Mouse (Mus musculus) C2C12 (cell line): ENCODE measurements around the gene Slc7a9. TPM values are rescaled to one million over a fixed set of nuclear protein-coding genes. Genes with fewer than 3 reads are reported as not detected.

Experiments used
- H3K27me3 ChIP-seq: one replicate; pipeline ENCODE4 v1.6.1; 2011; ENCODE audit not compliant: control insufficient read depth, insufficient read depth, insufficient read length
- H3K36me3 ChIP-seq: one replicate; pipeline ENCODE4 v1.6.1; 2011; ENCODE audit not compliant: control insufficient read depth, insufficient read depth
- H3K4me3 ChIP-seq: one replicate; pipeline ENCODE4 v1.5.1; 2011; ENCODE audit warnings: mild to moderate bottlenecking, control low read depth; ENCODE audit not compliant: poor library complexity, insufficient read depth, severe bottlenecking
- H3K79me2 ChIP-seq: one replicate; pipeline ENCODE4 v1.6.1; 2011; ENCODE audit not compliant: control insufficient read depth, insufficient read depth
- H3K79me3 ChIP-seq: one replicate; pipeline ENCODE4 v1.6.1; 2011; ENCODE audit warnings: low read depth, control low read depth
- H3ac ChIP-seq: one replicate; pipeline ENCODE3; 2011; ENCODE audit warnings: low read depth; ENCODE audit not compliant: control insufficient read depth, insufficient read length
- CEBPB ChIP-seq: IDR thresholded peaks from one replicate; pipeline ENCODE4 v1.6.1; 2011; ENCODE audit warnings: low read depth, mild to moderate bottlenecking, control low read depth, moderate library complexity
- CTCF ChIP-seq: IDR thresholded peaks from one replicate; pipeline ENCODE4 v1.5.1; 2011; ENCODE audit not compliant: control insufficient read depth, insufficient read depth, insufficient read length
- FOSL1 ChIP-seq: IDR thresholded peaks from one replicate; pipeline ENCODE4 v1.8.0; 2011; ENCODE audit warnings: mild to moderate bottlenecking, low read length; ENCODE audit not compliant: poor library complexity, insufficient read depth, severe bottlenecking
- MAX ChIP-seq: IDR thresholded peaks from one replicate; pipeline ENCODE4 v1.6.1; 2011; ENCODE audit warnings: mild to moderate bottlenecking, control low read depth
- MYOD1 ChIP-seq: IDR thresholded peaks from one replicate; pipeline ENCODE4 v1.6.1; 2011; ENCODE audit warnings: low read depth; ENCODE audit not compliant: control insufficient read depth, insufficient read length
- MYOG ChIP-seq: IDR thresholded peaks from one replicate; pipeline ENCODE4 v1.6.1; 2011; ENCODE audit not compliant: control insufficient read depth, insufficient read length; ENCODE audit errors: extremely low read depth
- USF1 ChIP-seq: IDR thresholded peaks from one replicate; pipeline ENCODE4 v1.6.1; 2011; ENCODE audit warnings: low read depth, mild to moderate bottlenecking, control low read depth, moderate library complexity
- long read RNA-seq, 2 experiments: library from polyadenylated mRNA; unstranded; transcript quantifications; one replicate each; pipeline ENCODE4 v2.0.0; 2019 to 2020
- polyA plus RNA-seq: library from polyadenylated mRNA; unstranded; fragments of >200 nt; fragmentation: generic; extraction: Trizol; gene quantifications from one replicate; pipeline ENCODE4 v1.2.1, GENCODE M21; 2012; ENCODE audit warnings: missing spikeins

Slc7a9 gene
- not detected for polyA plus RNA-seq
- long read RNA-seq, experiment 1, result 0 reads
- long read RNA-seq, experiment 2, result 0 reads

- Histone ChIP-seq H3K4me3 (no peak within 1 kb of the TSS), H3K36me3 (no peaks in the 10 kb centered on the region), H3K79me2 (no peaks in the 10 kb centered on the region), H3K27me3 (peaks cover 36% of the 10 kb centered on the region), H3K79me3 (no peaks in the 10 kb centered on the region), H3ac (no peak within 1 kb of the TSS)
- TF ChIP-seq USF1 (no peak), CEBPB (no peak), MAX (no peak), MYOG (no peak), CTCF (no peak), MYOD1 (no peak), FOSL1 (no peak)
Measured at GRCm38 (mm10) chr7:35447996-35448846, at the start of gene Slc7a9. TSS of gene Slc7a9 (plus strand) at chr7:35448796.

DNA sequence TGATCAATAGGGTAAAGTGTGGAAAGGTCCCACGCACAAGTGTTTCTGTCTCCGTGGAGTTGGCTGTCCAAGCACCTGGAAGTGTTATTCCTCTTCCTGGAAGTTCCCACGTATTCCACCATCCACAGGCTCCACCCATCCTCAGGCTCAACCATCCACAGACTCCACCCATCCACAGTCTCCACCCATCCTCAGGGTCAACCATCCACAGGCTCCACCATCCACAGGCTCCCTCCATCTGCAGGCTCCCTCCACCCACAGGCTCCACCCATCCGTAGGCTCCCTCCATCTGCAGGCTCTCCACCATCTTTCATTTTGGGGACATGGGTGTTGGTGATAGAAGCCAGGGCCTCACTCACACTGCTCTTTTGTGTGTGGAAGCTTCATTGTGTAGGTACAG lies 47.4 kb upstream of the Slc7a9 start:
- Histone ChIP-seq H3K4me3 (no peak overlapping the region), H3K79me2 (peaks cover 13% of the 10 kb centered on the region), H3ac (no peak overlapping the region), H3K79me3 (peaks cover 2% of the 10 kb centered on the region), H3K36me3 (peaks cover 30% of the 10 kb centered on the region), H3K27me3 (no peaks in the 10 kb centered on the region)
- TF ChIP-seq MYOD1 (no peak), MYOG (no peak), MAX (no peak), CTCF (no peak), FOSL1 (no peak), CEBPB (no peak), USF1 (no peak)

DNA sequence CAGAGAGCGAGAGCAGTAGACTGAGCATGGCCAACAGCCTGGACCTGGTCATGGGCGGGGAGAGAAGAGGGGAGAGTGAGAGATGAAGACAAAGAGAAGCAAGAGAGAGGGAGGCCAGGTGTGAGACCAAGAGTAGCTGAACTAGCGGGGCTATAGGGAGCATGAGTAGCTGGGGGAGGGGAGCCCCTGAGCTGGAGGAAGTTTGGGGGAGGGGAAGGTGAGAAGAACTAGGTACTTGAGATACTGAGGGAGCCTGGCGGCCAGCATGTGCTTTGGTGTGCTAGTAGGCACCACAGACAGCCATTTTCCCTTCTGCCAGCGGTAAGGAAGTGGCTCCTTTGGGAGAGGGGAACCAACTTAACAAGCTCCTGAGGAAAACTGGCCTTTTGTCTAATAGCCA lies 33.4 kb upstream of the Slc7a9 start:
- no peaks in the 10 kb centered on the region for H3K79me3 ChIP-seq
- H3ac ChIP-seq, result no peak overlapping the region
- TF ChIP-seq MAX (no peak), FOSL1 (no peak), CEBPB (no peak), MYOG (no peak), CTCF (no peak), MYOD1 (no peak), USF1 (no peak)
- no peak overlapping the region for H3K4me3 ChIP-seq
- peaks cover 28% of the 10 kb centered on the region for H3K36me3 ChIP-seq
- no peaks in the 10 kb centered on the region for H3K27me3 ChIP-seq
- H3K79me2 ChIP-seq, result no peaks in the 10 kb centered on the region

DNA sequence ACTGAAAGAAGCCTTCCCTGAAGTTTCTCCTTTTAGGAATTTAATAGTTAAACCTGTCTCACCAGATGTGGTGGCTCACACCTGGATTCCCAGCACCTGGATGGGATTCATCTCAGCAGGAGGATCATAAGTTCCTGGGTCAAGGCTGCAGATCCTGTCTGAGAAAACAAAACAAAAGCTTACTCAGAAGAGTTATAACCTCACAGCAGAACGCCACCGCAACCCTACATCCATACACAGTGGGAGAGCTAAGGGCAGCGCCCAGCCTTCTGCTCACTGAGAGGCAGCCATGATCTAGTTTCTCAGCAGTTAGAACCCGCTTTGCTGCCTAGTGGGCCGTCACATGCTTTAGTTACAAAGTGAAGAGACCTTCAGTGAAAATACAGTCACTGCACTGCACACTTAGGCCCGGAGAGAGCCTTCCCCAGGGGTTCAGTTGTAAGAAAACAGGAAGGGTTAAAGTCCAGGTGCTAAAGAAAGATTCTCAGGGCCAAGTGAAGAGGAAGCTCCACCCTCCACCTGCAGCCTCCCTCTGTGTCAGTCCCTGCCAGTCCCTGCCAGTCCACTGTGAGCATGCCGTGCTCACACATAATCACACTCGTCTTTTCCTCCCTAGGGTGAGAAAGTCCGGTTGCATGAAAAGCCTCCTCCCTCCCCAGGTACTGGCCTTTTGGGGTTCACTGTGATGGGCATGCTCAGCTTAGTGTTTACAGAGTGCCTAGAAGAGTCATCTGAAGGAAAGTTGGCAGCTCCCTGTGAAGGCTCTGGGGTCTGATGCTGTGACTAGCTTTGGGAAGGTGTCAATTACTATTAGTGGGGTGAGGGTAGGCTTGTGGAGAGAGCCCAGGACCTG lies 32.6 kb upstream of the Slc7a9 start:
- no peaks in the 10 kb centered on the region for H3K79me3 ChIP-seq
- H3K4me3 ChIP-seq, result no peak overlapping the region
- TF ChIP-seq CTCF (no peak), USF1 (no peak), MYOD1 (no peak), MYOG (no peak), MAX (no peak), FOSL1 (no peak), CEBPB (no peak)
- H3K27me3 ChIP-seq, result no peaks in the 10 kb centered on the region
- H3K79me2 ChIP-seq, result no peaks in the 10 kb centered on the region
- H3K36me3 ChIP-seq, result peaks cover 25% of the 10 kb centered on the region
- no peak overlapping the region for H3ac ChIP-seq

- no peak overlapping the region for H3ac ChIP-seq
- H3K79me3 ChIP-seq, result no peaks in the 10 kb centered on the region
- TF ChIP-seq MYOG (no peak), CTCF (no peak), CEBPB (no peak), MAX (no peak), USF1 (no peak)
- H3K79me2 ChIP-seq, result no peaks in the 10 kb centered on the region
- H3K36me3 ChIP-seq, result peaks cover 28% of the 10 kb centered on the region
- no peak overlapping the region for H3K4me3 ChIP-seq
- H3K27me3 ChIP-seq, result no peaks in the 10 kb centered on the region
Measured at GRCm38 (mm10) chr7:35416654-35416948, 32.0 kb upstream of the Slc7a9 start.
